Mouse (Mus musculus) hindbrain, embryonic 16.5 days (tissue): Measurements from ENCODE around the gene 4930433I11Rik. TPM values are rescaled to one million over a fixed set of nuclear protein-coding genes. Genes with fewer than 3 reads are reported as not detected.
"Not testable (repeated sequence)": the region's sequence is repeated elsewhere in the genome, so short reads cannot be mapped to it uniquely, and the experiment has no call there.

Source experiments
- ATAC-seq: fragments of 200-750 bp; cut with Nextera tagmentation; 2 replicates; pipeline ENCODE4 v1.8.0; 2017; ENCODE audit warnings: moderate TSS enrichment, moderate library complexity
- H3K27ac ChIP-seq: fragments of 300-500 bp; sonication (generic); 2 replicates; pipeline ENCODE4 v1.5.1; 2014; ENCODE audit warnings: low read depth, mild to moderate bottlenecking, control low read depth, low read length, moderate library complexity
- H3K27me3 ChIP-seq: fragments of 300-500 bp; sonication (generic); replicated peaks from 2 replicates; pipeline ENCODE4 v1.6.1; 2014; ENCODE audit warnings: low read length; ENCODE audit not compliant: control insufficient read depth, insufficient read depth
- H3K36me3 ChIP-seq: fragments of 300-500 bp; sonication (generic); 2 replicates; pipeline ENCODE4 v1.6.1; 2014; ENCODE audit warnings: mild to moderate bottlenecking, low read length, moderate library complexity, mixed read lengths; ENCODE audit not compliant: control insufficient read depth, insufficient read depth
- H3K4me1 ChIP-seq: fragments of 300-500 bp; sonication (generic); 2 replicates; pipeline ENCODE4 v1.6.1; 2014; ENCODE audit warnings: low read depth, low read length; ENCODE audit not compliant: control insufficient read depth, insufficient read depth
- H3K4me2 ChIP-seq: fragments of 300-500 bp; sonication (generic); 2 replicates; pipeline ENCODE4 v1.6.1; 2014; ENCODE audit warnings: mild to moderate bottlenecking, low read length, control low read depth, moderate library complexity
- H3K4me3 ChIP-seq: fragments of 300-500 bp; sonication (generic); 2 replicates; pipeline ENCODE4 v1.5.1; 2014; ENCODE audit warnings: mild to moderate bottlenecking, low read length, control low read depth, moderate library complexity
- H3K9ac ChIP-seq: fragments of 300-500 bp; sonication (generic); 2 replicates; pipeline ENCODE4 v1.6.1; 2014; ENCODE audit warnings: low read depth, mild to moderate bottlenecking, control low read depth, low read length, moderate library complexity
- H3K9me3 ChIP-seq: fragments of 300-500 bp; sonication (generic); 2 replicates; pipeline ENCODE4 v1.6.1; 2014; ENCODE audit warnings: mild to moderate bottlenecking, low read length, moderate library complexity; ENCODE audit not compliant: control insufficient read depth
- WGBS: fragments of 180-500 bp; shearing (Covaris S2); extraction: QIAGEN DNeasy Blood & Tissue Kit; methylation state at CpG from one replicate; pipeline ENCODE4 v1.1.7; 2014; 5-methylcytosine and 5-hydroxymethylcytosine counted together
- polyA plus RNA-seq: library from polyadenylated mRNA; unstranded; fragments of >200 nt; fragmentation: Nextera tagmentation; extraction: Ambion mirVana; gene quantifications from 2 replicates; pipeline ENCODE4 v1.2.1, GENCODE M21; 2015

The 4930433I11Rik gene
- not detected in 2 replicates for polyA plus RNA-seq

- no peak within 1 kb of the TSS for H3K27ac ChIP-seq
- no peak for ATAC-seq
- H3K9me3 ChIP-seq = no peaks in the 10 kb centered on the region
- no peak within 1 kb of the TSS for H3K9ac ChIP-seq
- no peaks in the 10 kb centered on the region for H3K27me3 ChIP-seq
- no peak within 1 kb of the TSS for H3K4me2 ChIP-seq
- H3K4me1 ChIP-seq = no peaks in the 10 kb centered on the region
- H3K4me3 ChIP-seq = no peak within 1 kb of the TSS
- WGBS = 88% methylated on average over 1 of the region's 1 CpGs
- H3K36me3 ChIP-seq = no peaks in the 10 kb centered on the region
Observed at GRCm38 (mm10) chr7:40987243-40987642, at the start of gene 4930433I11Rik. 4930433I11Rik (plus strand) TSS chr7:40987543.

- Histone ChIP-seq H3K9me3 (no peaks in the 10 kb centered on the region), H3K9ac (no peak overlapping the region), H3K4me1 (no peaks in the 10 kb centered on the region), H3K27me3 (no peaks in the 10 kb centered on the region), H3K27ac (no peak overlapping the region), H3K4me3 (no peak overlapping the region), H3K36me3 (no peaks in the 10 kb centered on the region), H3K4me2 (no peak overlapping the region)
- WGBS = 83% methylated on average over 1 of the region's 1 CpGs
- ATAC-seq = no peak
Observed at GRCm38 (mm10) chr7:40939371-40939770, 48.0 kb upstream of the 4930433I11Rik start.

- ATAC-seq = peak; percentile 89
- H3K36me3 ChIP-seq = no peaks in the 10 kb centered on the region
- no peaks in the 10 kb centered on the region for H3K27me3 ChIP-seq
- no peak overlapping the region for H3K9ac ChIP-seq
- H3K27ac ChIP-seq = no peak overlapping the region
- no peaks in the 10 kb centered on the region for H3K4me1 ChIP-seq
- H3K9me3 ChIP-seq = no peaks in the 10 kb centered on the region
- H3K4me2 ChIP-seq = no peak overlapping the region
- WGBS = 64% methylated on average over 3 of the region's 3 CpGs
- no peak overlapping the region for H3K4me3 ChIP-seq
Observed at GRCm38 (mm10) chr7:40942233-40942935, 45.0 kb upstream of the 4930433I11Rik start.

- H3K27ac ChIP-seq, ATAC-seq: not testable (repeated sequence)
- WGBS = 100% methylated on average over 1 of the region's 1 CpGs
Observed at GRCm38 (mm10) chr7:41032419-41032818, 45.1 kb downstream of the 4930433I11Rik start, which contains the start of gene Gm4884. Gm4884 (plus strand) TSS chr7:41032719.

GRCm38 (mm10) chr7:41044058-41044457, 56.7 kb downstream of the 4930433I11Rik start:
- WGBS = 73% methylated on average over 3 of the region's 3 CpGs
- ATAC-seq, H3K9ac ChIP-seq, H3K27me3 ChIP-seq, H3K27ac ChIP-seq, H3K4me3 ChIP-seq, H3K4me2 ChIP-seq, H3K36me3 ChIP-seq, H3K9me3 ChIP-seq, H3K4me1 ChIP-seq: not testable (repeated sequence)

More at GRCm38 (mm10) chr7:41032419-41032818, 45.1 kb downstream of the 4930433I11Rik start, which contains the start of gene Gm4884:
- H3K4me2 ChIP-seq, H3K9me3 ChIP-seq, H3K9ac ChIP-seq, H3K4me1 ChIP-seq, H3K4me3 ChIP-seq, H3K27me3 ChIP-seq, H3K36me3 ChIP-seq: not testable (repeated sequence)

Other genes starting within 250 kb of the 4930433I11Rik start
- gene Vstm2b, start 89.2 kb upstream of the 4930433I11Rik start, polyA plus RNA-seq = 26.0 and 27.4 TPM in 2 replicates
- gene Gm4884, start 45.2 kb downstream of the 4930433I11Rik start, polyA plus RNA-seq = not detected in 2 replicates
- not detected in 2 replicates for gene Gm5592, start 166.3 kb downstream of the 4930433I11Rik start, polyA plus RNA-seq